Mouse (Mus musculus): ENCODE data around the gene Slc46a2.

The Slc46a2 gene

DNA sequence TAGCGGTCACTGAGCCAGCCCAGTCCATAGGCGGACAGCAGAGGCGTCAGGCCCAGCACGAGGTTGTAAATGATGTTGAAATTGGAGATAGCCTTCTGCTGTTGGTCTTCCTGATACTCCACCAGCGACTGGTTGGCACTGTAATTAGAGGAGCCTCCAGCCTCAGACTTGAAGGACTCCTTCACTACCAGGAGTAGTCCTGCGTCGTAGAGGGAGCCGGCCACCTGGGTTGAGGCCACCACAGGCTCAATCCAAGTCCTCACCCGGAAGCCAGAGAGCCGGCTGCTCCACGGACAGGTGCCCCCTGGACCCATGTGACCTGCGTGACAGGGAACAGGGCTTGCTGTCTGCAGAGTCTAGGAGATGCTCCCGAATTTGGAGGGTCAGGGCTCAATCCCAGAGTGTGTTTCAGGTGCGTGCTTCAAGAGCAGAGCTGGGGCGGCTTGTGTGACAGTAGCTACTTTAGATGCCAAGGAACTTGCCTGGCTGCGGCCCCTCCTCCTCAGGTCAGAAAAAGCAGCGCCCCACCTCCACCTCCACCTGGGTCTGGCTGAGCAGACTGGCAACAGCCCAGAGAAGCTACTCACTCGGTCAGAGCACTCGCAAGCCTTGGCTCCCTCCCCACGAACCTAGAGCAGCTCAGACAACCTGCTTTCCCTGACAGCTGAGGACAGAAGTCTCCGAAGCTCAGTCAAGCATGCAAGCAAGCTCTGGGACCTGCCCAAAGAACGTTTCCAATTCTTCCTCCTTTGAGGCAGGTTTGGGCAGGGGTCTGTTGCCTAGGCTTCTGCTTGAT lies at the start of gene Slc46a2:
Slc46a2 (minus strand) TSS at position 449 of the 796 bp plus-strand sequence.
- DNase-seq (ENCODE audit: low read depth, low spot score): no peak

DNA sequence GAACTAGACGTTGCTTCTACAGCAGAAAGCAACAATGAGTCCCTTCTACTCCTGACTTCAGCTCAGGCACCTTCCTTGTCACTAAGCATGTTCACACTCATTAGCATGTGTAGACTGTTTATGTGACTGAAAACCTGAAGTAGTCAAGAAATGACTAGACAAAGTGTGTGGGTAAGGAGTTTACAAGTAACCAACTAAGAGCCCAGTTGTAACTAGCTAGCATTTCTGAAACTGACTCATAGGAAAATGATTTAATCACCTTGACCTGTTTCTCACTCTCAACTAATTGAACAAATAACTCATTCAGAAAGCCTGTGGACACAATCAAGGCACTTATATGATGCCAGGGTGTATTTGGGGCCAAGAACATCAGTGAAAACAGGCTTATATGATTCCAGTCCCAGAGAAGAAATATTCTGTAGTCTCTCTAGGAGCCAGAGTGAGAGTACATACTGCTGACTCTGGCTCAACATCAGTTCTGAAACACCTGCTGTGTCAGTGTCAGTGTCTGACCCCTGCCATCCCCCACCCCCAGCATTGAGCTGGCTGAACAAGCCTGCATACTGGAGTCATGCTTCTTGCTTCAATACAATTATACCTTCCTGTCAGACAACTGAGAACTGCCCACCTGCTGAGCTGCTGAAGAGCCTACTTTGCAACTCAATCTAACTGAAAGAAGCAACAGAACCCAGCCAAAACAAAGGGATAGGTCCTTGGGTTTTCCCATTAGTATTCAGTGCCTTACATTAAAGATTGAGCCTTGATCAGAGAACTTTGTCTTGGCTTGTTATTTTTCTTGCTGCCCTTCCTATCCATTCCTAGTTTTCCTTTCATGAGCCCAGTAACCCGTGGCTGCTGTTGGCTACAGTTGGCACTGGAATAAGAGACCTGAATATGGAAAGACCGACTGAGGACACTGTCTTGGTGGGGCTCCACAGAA lies 48.8 kb upstream of the Slc46a2 start, which contains the start of gene Mup6:
Mup6 (plus strand) TSS at position 890 of the 940 bp plus-strand sequence.
- DNase-seq (ENCODE audit: low read depth, low spot score): no peak

DNA sequence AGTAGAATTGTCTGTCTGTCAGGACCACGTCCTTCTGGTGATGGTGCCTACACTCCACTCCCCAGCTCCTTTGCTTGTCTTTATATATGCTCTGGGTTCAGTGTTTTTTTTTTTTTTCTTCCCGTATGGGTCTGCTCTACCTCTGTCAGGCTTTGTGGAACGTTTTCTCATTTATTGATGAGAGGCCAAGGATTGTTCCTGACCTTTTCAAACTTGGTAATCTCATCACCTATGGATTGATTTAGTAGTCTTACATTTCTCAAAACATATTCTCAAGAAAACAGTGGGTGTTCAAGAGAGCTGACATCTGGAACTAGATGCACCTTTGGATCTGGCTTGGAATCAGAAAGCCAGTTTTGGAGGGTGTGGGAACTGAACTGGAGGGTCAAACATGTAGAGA lies 45.8 kb upstream of the Slc46a2 start, which contains the start of gene Mup4:
Mup4 (minus strand) TSS at position 101 of the 400 bp plus-strand sequence.
- no peak for DNase-seq (ENCODE audit: low read depth, low spot score)

DNA sequence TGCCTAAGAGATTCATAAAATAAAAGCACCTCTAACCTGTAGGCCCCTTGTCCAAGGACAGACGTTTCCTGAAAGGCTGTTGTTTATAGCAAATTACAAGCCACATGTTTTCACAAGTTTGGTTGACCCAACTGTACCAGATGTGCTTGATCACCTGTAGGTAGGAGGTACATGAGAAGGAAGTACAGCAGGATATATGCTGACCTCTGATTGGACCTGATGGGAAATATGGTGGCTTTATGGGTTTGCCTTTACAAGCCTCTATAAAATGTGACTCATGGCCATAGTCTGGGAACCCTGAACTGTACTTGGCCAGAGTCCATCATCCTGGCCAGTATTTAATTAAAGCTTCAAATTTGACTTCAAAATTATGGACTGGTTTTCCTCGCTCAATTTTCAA lies 22.7 kb upstream of the Slc46a2 start:
- no peak for DNase-seq (ENCODE audit: low read depth, low spot score)

DNA sequence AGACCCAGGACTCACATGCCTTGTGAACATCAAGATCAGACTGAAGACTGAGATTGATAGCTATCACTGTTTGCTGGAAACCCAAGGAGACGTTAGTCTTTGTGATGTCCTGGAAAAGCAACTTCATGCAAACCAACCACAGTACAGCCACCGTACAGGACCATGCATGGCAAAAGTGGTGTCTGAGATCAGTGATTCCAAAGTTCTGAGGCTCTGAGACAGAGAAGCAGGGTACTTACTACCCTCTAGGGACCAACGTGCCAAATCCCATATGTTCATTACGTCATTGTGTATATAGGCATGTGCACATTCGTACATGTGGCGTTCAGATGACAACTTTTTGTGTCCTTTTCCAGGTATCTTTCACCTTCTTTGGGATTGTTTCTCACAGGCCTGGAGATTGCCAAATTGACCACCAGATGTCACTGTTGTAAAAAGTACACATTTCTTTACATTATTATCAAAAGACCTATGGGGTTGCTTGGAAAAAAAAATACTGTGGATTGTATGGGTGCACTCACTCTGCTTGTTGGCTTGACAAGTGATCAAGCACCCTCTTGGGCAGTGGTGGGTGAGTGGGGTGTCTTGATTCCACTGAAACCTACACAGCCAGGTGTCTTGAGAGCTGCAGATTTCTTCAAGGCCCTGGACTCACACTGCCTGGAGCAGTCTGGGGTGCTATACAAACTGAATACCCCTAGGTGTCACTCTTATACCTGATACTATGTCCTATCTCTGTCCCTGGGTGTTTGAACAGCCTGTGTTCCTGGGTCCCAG lies 17.8 kb upstream of the Slc46a2 start:
- DNase-seq (ENCODE audit: low read depth, low spot score): peak; percentile 58

DNA sequence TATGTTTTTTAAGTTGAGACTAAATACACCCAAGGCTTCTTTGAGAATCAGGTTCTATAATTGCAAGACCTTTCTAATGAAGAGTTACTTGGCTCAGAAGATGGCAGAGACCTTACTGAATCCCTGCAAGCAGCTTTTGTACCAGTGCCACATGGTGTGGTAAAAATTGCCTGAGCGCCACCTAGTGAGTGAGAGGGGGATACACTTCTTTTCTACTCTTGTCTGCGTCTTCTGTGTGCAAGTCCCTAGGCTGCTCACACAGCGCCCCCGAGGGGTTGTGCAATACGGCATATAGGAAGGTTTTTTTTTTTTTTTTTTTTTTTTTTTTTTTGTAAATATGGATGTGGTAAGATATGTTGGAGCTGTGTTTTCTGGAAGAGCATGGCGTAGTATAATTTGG lies 13.5 kb upstream of the Slc46a2 start:
- peak; percentile 90 for DNase-seq (ENCODE audit: low read depth, low spot score)

DNA sequence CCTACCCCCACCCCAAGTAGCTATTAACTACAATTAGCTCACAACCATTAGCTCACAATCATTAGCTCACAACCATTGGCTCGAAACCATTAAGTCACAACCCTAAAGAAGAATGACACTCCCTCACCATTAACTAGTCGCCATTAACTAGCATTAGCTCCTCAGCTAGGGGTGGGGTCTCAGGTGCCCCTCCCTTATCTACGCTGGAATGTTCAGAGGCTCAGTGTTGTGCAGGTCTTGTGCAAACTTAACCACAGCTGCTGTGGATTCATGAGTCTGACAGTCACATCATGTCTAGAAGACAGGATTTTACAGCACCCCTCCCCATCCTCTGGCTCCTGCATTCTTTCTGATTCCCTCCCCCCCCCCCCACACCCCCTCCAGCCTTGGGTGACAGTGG lies 12.8 kb upstream of the Slc46a2 start:
- DNase-seq (ENCODE audit: low read depth, low spot score): no peak

DNA sequence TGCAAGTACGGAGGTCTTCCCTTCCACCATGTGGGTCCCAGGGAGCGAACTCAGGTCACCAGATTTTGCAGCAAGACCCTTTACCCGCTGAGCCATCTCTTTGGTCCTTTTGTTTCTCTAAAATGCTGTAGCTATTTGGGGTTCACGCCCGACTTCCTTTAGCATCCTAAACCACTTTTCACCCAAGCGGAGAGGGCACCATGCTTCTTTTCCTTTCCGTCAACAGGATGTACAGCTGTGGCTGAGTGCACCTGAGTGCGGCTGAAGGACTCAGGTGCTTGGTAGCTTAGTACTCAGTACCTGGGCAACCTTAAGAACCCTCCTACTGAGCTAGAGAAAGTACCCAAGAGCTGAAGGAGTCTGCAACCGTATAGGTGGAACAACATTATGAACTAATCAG lies 10.2 kb upstream of the Slc46a2 start:
- DNase-seq (ENCODE audit: low read depth, low spot score): no peak

DNA sequence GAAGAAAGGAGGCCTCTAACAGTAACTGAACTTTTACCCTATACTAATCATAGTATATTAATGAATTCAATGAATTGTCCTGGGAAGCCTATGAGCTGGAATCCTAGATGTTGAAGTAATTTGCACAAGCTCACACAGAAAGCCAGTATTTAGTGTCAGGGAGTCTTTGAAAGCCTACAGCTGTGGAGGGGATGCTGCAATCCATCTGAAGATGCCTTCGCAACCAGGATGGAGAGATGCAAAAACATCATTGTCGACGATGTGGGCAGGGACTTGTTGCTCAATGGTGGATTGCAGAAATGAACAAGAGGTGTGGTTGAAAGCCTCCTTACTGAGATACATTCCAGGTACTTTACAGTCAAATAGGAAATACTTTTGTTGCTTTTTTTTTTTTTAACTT lies 3.1 kb upstream of the Slc46a2 start:
- no peak for DNase-seq (ENCODE audit: low read depth, low spot score)

DNA sequence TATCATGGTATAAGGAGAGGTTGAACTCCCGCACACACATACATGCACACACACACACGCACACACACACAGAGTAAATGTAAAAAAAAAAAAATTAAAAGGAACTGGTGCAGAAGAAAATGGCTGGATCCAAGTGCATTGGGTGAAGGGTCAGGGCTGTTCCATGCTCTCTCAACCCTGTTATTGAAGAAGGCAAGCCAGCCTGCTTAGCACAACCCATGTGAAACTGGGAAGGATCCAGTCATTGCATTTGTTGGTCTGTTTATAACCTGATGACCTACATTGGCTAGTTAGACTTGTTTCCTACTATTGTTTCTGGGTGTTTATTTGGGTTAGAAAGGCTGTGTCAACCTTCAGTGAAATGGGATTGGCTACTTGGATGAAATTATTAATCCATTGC lies 6.1 kb downstream of the Slc46a2 start:
- DNase-seq (ENCODE audit: low read depth, low spot score): no peak

DNA sequence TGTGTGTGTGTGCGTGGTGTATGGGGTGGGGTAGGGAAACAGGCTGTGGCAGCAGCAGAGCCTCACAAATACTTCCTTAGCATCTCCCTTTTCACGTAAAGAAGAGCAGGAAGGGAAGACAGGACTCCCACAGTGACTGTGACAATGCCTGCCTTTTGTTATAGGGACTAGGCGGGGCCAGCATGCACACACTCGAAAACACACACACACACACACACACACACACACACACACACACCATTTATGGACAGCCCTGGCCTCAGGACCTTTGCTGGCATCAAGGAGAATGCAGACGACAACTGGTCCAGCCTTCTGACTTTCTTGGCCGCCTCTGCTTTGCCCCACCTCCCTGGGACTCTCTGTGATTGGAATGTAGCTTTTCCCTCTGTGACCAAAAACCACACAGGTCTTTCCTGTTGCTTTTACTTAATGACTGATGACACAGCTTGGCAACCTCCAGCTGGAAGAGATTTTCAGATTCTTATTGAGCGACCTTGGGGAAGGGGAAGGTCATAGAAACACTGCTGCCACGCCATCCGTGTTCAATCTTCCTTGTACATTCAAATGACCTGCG lies 7.1 kb downstream of the Slc46a2 start:
- DNase-seq (ENCODE audit: low read depth, low spot score): peak; percentile 73

DNA sequence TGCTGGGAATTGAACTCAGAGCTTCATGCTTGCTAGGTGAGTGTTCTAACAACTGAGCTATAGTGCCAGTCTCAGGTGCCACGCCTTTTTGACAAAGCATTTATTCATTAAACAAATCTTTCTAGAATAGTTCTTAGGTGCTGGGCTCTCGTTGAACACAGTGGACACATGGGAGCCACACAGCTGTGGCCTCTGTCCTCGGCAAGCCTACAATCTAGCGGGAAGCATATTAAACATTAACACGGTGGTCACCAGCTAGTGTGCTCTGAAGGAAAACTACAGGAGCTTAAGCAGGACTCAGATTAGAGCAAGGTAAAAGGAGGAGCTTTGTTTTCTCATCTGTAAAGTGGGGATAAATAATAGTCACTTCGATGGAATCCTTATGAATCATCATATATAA lies 7.8 kb downstream of the Slc46a2 start:
- no peak for DNase-seq (ENCODE audit: low read depth, low spot score)

DNA sequence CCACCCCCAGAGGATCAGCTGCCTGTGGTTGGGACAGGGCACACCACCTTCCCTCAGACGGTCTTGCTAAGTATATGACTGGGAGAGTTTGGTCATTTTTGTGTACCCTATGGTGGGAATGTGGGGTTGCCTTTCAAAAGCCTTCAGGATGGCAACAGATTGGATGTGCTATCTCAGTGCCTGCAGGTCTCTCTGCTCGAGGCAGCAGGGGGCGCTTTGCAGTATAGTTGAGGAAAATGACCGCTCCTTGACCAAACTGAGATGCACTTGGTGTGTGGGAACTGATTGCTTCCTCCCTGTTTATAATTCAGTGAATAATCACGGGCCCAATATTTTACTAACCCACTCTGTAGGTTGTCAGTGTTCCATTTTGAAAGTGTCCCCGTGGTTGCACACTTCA lies 12.3 kb downstream of the Slc46a2 start:
- peak; percentile 15 for DNase-seq (ENCODE audit: low read depth, low spot score)

DNA sequence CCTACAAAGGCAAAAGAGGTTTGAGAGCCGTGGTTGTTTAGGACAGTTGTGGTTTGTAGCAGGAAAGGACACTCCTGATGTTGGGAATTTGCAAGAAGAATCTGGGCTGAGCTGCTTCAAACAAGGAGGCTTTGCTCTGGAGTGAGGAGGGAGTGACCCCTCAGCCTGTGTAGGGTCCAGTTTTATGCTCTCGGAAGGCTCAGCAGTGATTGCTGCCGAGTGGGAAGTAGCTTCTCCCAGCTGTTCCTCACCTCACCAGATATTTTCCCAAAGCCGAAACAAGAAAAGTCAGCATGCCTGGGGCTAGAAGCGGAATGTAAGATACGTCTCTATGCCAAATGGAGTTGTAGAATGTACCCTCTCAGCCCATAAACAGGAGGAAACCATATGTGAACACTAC lies 13.0 kb downstream of the Slc46a2 start:
- DNase-seq (ENCODE audit: low read depth, low spot score): no peak

DNA sequence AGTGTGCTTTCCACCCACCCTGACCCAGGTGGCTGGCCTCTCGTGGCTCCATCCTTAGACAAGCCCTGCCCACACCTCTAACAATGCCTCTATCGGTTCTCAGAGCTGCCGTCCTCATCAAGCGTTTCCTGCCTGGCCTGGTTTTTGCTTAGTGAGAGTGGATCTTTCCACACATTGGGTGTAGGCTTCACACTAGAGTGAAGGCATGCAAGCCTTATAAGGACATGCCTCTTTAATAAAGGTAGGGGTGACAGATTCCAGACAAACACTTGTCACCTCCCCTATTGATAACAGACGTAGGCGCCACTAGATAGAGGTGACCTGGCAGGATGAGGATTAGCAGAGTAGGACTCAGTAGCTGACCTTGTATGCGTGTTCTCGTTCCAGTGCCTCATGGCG lies 16.3 kb downstream of the Slc46a2 start:
- DNase-seq (ENCODE audit: low read depth, low spot score): no peak

DNA sequence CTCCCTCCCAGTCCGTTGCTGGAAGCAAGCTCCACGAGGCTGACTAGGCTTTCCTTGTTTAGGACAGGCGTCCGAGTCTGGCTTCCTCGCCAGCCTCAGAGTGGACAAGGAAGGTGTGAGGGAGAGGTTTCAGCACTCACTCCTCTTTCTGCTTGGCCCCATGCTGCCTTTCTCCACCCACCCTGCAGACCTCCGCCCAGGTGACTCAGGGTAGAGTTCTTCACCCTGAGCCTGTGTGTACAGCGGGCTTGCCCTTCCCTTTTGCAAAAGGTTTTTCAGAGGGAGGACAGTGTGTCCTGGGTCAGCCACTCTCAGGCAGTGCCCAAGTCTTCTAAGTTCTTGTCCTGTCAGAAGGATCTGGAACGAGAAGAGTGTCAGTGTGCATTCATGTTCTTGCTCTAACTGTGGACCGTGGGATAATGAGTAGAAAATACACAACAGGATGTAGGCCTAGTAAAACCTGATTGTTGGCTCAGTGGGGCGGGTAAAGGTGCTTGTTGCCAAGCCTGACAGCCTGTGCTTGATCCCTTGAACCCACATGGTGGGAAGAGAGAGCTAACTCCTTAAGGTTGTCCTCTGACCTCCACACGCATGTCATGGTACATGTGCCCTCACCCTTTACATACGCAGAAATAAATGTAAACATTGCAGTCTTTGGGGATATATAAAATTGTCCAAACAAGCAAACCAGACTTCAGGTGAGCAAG lies 16.9 kb downstream of the Slc46a2 start:
- DNase-seq (ENCODE audit: low read depth, low spot score): no peak

DNA sequence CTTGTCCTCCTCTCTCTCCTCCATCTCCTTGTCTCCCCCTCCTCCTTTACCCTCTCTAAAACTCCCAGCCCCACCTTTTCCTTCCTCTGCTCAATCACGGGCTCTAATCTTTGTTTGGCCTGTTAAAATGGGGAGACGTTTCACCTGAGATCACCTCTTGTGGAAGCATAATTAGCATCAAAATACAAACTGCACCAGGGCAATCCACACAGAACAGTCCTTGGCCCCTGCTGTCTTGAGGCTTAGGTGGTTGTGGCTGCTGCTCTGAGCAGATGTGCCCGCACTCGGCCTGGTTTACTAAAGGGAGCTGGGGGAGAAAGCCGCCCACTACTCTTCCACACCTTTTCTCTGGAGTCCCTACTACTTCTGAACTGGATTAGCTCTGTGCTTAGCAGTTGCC lies 18.9 kb downstream of the Slc46a2 start:
- DNase-seq (ENCODE audit: low read depth, low spot score): no peak

DNA sequence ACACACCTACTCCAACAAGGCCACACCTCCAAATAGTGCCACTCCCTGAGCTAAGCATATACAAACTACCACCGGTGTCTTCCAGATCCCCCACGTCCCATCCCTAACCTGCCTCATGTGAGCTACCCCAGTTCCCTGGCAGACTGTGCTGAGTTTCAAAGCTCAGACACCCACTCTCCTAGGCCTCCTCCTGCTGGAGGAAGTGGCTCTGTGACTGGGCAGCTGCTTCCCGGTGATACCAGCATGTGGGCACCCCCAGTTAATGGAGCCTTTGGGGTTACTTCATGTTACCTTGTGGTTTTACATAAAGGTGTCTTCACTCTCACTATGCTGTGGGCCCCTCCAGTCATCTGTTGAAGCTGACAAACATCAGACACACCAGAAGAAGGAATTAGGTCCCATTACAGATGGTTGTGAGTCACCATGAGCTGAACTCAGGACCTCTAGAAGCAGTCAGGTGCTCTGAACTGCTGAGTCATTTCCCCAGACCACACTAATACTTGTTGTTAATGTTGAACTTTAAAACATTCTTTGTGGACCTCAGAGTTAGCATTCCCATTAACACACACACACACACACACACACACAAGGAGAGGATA lies 19.8 kb downstream of the Slc46a2 start:
- DNase-seq (ENCODE audit: low read depth, low spot score): peak; percentile 85

DNA sequence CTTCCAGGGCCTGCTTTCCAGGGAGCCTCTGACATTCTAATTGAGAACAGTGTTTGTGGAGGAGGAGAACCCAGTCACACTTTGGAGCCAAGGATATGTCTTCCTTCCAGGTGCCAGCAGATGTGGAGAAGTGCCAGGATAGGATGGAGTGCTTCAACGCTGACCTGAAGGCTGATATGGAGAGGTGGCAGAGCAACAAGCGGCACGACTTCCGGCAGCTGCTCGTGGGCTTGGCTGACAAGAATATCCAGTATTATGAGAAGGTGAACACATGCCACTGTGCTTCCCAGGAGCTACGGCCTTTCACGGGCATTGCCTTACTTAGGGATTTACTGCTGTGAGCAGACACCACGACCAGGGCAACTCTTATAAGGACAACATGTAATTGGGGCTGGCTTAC lies 20.4 kb downstream of the Slc46a2 start:
- no peak for DNase-seq (ENCODE audit: low read depth, low spot score)

DNA sequence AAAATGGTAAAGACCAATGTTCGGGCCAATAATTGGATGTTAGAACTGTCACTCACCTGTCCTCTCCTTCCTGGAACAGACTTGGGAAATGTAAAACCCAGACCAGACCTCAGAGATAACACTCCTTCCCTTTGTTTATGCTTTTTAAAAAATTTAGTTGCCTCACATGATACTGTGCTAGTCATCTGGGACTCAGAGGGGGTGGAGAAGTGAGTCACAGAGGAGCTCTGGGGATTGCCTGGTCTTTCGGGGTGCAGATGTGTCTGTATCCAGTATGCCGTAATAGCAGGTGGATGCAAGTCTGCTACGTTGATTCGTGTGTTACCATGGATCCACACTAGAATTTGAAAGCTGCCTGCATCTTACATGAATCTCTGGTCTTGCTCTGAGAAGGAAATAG lies 22.1 kb downstream of the Slc46a2 start:
- peak; percentile 24 for DNase-seq (ENCODE audit: low read depth, low spot score)

Measured in 3T3-L1 (cell line).